Mouse (Mus musculus) erythroblast, embryonic 14.5 days (primary cell): ENCODE data around the gene Lmna.

Experiments used
- GATA1 ChIP-seq: IDR thresholded peaks from 2 replicates; pipeline ENCODE4 v1.6.1; 2012; ENCODE audit warnings: low read length, inconsistent platforms, mixed read lengths
- TAL1 ChIP-seq: IDR thresholded peaks from 3 replicates; pipeline ENCODE4 v1.6.1; 2012; ENCODE audit warnings: low read length, inconsistent platforms, mixed read lengths

DNA sequence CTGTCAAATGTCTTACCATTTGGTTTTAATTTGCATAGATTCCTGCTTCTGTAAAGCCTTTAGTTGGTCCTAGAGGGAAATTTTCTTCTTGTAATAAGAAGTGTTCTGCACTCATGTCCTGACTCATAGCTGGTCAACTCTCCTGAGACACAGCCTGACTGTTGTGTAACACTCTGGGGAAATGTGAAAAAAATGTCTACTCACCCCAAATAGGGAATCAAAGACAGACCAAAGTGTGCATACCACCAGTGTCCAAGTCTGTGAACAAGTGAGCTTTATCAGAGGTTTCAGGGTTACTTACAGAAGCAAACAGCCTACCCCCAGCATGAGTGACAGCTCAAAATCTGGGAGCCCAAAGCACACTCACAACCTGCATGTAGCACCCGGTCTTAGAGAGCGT lies 44.6 kb downstream of the Lmna start:
- no peak for TF ChIP-seq TAL1
- no peak for TF ChIP-seq GATA1
